Mouse (Mus musculus): ENCODE results near the gene Spata17.

Gene Spata17

DNA sequence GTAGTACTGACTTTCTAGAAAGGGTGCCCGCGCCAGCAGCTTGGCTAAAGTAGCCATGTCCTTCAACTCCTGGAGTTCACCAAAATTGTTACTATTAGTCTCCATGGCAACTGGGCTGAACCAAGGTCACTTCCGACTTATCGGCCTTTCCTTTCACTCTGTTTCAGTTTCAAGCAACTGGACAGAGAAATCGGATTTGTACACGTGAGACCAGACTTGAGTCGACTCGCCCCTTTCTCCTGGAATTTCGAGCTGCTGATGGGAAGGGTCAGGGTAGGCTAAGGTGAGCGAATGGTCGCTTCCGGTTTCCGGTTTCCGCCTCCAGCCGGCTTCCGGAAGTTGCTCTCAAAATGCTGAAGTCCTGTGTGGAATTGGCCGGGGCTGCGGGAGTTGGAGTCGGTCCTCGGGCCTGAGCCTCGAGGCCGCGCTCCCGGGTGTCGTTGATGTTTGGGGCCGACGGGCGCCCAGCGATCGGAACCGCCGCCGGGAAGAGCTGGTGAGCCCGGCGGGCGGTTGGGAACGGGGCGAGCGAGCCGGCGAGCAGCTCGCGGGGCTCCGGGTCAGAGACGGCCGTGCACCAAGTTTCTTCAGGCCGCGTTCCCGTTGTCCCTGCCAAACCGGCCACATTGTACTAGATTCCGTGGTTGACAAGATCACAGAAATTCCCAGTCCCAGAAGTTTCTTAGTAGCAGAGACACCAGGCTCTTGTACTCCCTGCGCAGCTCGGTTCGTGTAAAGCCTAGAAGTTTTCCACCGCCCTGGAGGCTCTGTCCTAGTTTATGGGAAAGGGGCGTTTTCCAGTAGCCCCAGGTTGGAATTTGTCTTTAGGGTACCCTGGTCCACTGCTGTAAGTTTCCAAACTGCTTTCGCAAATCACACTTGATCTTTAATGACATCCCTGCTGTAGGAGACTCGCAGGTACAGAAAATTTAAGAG lies at the start of gene Spata17, which contains the start of gene Gpatch2:
Spata17 (minus strand) TSS at position 285 of the 936 bp plus-strand sequence.
Gpatch2 (plus strand) TSS at position 328 of the 936 bp plus-strand sequence.
- peak; percentile 57 for DNase-seq (ENCODE audit: low spot score)

DNA sequence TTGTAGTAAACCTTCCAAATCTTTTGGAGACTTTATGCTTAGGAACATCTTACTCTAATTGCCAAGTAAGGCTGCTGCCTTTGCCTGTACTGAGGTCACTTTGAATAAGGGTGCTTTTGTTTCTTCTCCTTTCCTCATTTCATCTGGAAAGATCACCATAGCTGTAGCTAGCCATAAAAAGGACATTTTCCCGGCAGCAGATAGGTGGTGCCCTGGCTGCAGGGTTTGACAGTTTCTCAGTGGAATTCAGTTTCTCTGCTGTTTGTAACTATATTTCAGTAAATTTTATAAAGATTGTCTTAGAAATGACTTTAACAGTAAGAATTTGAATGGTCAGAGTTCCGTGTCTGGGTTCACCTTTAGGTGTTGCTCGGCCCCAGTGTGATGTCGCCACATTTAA lies 43.5 kb upstream of the Spata17 start:
- DNase-seq (ENCODE audit: low spot score): no peak

DNA sequence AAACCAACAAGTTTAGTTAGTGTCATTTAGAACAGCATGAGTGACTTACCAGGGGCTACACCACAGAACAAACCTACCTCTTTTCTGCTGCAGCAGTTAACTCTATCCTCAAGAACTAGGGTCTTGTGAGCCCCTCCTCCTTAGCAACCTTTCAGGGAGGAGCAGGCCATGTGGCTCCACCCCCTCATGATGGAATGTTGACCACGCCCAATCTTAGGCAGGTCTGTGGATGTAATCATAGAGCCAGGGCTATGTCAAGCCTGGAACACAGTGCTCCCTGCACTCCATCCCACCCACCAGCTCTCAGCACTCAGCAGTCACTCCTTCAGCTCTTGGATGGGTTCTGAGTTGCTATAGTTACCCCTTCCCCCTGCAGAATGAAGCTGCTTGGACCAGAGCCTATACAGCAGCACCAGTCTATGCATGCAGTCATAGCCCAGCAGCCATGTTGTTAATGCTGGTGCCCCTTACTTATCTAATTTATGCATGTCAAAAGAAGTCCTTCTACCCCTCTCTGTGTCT lies 35.5 kb upstream of the Spata17 start:
- no peak for DNase-seq (ENCODE audit: low spot score)

DNA sequence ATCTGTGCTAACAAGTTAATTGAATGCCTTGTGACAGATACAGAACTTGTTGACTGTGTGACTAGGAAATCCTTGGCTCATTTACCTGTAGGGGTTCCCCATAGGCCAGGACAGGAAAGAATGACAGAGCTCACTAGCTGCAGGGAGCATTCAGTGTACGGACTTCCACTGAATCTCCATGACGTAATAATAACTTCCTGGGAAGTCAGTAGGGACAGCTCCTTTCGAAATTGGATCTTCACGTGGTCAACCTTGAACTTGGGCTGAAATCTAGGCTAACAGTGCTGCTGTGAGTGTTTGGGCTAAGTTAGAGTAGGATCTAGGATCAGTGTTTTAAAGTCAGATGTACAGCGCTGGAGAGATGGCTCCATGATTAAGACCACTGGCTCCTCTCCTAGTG lies 29.5 kb upstream of the Spata17 start:
- DNase-seq (ENCODE audit: low spot score): no peak

DNA sequence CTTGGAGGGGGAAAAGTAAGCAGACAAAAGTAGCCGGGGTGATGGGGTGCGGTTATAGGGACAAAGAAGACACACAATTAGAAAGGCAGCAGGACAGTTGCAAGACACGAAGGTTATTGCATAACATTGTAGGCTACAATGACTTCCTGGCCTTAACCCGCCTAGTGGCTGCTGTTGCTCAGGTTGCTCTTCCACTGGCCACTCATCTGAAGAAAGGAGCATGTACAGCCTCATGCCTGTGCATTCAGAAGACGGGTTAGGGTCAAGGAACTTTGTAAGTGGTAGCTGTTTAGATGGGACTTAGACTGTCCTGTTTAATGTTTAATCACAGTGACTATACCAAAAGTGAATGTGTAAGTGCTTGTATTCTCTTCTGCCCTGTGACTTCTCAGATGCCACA lies 26.1 kb upstream of the Spata17 start:
- DNase-seq (ENCODE audit: low spot score): no peak

DNA sequence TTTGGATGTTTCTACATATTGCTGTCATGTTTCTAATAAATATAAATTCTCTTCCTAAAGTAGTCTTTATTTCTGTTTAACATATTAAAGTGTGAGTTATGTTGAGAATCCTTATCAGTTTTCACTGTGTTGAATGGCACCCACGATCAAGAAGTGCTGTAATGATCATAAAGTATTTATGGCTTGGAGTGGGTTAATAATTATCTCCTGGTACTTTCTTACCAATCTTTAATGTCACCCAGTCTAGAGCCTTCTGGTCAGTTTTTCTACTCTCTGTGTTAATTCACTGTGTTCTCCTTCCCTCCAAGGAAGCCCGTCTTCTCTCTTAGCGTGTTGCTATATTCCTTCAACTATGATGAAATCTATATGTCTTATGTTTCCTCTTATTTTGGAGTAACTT lies 25.0 kb upstream of the Spata17 start:
- no peak for DNase-seq (ENCODE audit: low spot score)

DNA sequence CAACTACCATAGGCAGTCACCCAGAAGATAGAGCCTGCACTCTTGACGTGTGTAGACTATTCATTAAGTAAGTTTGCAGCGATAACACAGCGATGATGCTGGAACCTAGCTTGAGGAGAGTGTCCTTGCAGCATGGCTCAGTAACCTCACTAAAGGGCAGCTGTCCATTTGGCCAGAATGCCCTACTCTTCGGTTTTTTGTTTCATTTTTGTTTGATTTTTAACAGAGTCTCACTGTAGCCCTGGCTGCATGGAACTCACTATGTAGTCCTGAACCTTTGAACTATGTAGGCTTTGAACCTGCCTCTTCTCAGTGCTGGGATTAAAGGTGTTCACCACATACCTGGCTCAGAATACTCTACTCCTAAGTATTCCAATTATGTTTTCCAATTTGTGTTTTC lies 22.8 kb upstream of the Spata17 start:
- no peak for DNase-seq (ENCODE audit: low spot score)

DNA sequence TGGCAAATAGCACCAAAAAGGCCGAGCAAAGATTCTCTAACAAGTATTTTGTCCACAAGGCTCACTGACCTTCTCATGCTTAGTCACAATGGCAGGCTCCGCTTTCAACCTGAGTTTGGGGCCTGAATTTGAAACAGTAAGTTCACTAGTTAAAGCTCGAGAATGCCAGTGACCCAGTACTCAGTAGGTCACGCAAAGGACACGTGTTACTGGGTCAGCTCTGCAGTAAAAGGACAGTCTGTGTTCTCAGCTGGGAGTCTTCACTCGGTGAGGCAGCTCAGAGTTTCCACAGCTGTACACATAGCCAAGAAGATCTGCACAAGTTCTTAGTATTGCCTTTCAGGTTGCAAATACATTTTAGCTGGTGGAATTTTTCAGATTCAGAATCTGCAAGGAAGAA lies 21.0 kb upstream of the Spata17 start:
- DNase-seq (ENCODE audit: low spot score): no peak

DNA sequence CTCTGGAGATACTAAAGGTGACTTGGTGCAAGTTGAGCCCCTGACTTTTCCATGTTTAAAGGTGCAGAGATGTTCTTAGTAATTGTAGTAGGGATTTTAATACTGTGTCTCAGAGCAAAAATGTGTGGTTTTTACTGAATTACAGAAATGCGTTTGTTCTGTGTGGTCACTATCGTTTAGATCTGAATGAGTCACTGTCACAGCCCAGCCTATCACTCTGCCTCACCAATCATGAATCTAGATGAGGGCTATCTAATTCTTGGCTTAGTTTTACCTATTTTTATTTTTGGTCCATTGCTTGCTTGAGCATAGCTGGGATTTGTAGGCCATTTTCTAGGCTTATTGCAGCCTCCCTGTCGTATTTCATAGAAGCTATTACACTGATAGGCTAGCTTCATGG lies 19.9 kb upstream of the Spata17 start:
- DNase-seq (ENCODE audit: low spot score): no peak

DNA sequence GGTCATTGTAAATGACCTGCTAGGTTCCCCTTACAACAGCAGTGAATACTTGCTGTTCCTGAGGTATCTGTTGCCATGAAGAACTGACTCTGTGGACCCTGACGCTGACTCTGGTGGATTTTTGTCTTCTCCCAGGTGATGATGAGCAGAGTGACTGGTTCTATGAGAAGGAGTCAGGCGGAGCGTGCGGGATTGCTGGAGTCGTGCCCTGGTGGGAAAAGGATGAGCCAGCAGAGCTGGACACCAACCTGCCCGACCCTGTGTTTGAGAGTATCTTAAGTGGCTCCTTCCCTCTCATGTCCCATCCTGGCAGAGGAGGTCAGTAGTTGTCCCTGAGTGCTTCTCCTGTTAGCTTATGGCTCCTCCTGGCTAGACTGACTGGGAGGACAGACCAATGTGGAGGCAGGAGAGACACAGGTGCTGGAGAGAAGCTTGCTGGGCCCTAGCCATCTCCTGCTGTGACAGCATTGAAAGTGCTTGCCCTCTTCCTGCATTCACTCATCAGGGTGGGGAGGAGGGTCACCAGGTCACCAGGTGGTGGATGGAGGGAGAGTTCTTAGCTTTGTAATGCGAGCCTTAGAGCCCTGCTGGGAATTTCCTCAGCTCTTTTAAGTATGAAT lies 17.8 kb upstream of the Spata17 start:
- no peak for DNase-seq (ENCODE audit: low spot score)

DNA sequence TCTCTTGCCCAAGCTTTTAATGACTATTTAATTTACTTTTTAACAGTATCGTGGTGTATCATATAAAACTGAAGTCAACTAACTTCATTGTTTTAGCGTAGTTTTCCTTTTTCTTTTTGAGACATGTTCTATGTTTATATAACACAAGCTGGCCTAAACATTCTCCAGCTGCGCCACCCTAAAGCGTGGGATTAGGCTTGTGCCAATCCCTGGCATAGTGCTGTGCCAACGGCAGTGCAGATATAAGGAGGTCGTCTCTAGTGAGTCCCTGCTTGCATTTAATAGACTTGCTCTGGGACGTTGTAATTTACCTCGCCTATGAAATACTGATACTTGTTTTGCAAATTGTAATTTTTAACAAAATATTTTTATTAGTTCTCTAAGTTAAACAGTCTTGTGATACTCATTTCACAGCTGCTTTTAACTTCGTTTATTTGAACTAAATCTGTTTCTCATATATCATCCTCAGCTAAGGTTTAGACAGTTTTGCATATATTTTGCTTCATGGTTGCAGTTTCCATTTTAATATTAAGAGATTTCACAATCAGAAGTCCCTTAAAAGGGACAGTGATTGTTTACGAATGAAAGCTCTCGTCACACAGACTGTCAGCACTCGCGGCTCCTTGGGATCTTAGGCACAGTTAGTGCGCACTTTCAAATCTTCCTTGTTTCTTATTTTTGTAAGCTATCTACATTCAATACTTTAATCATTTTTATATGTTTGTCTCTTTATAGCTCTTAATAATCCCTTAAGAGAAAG lies 17.1 kb upstream of the Spata17 start:
- no peak for DNase-seq (ENCODE audit: low spot score)

DNA sequence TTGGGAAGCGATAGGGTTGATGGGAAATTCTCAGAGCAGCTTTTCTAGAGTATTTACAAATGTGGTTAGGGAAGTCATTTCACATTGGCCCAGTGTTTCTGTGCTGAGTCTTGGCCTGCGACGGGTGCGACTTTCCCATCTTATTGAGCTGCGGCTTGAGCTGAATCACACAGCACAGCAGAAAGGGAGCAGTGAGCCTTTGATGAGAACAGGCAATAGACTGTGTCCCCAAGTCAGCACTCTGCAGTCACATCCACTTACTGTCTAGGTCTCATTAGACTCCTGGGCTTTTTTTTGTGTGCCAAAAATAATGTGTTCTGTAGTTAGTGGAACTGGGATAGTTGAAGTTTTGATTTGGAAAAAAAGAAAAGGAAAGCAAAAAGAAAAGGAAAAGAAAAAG lies 15.0 kb upstream of the Spata17 start:
- DNase-seq (ENCODE audit: low spot score): no peak

DNA sequence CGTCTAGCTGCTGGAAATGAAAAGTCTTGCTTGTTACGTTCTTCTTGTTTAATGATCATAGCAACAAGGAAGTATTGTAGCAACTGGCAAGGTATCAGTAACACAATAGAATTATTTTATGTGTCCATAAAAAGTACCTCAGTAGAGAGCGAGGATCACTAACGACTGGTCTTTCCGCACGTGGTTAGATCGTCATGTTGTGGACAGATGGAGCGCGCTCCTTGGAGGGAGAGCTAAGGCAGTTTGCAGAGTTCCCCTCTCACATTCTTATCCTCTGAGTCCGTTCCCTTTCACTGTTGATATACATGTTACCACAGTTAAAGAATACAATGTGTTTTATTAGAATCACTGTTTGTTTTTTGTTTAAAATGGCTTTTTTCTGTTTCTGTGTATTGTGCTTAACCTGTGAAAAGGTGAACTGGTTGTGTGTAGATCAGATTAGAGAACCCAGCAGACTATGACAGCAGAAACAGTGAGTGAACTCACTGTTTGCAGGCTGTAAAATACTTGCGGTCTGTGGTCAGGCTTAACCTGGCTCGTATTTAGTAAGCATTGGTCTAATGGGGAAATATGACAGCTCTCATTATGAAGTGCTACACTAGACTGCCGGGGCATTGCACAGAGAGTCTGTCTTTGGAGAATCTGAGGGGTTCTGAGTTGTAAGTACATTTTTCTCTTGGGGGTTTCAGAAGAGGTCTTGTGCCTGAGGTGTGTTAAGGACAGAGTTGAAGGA lies 13.3 kb upstream of the Spata17 start:
- DNase-seq (ENCODE audit: low spot score): no peak

DNA sequence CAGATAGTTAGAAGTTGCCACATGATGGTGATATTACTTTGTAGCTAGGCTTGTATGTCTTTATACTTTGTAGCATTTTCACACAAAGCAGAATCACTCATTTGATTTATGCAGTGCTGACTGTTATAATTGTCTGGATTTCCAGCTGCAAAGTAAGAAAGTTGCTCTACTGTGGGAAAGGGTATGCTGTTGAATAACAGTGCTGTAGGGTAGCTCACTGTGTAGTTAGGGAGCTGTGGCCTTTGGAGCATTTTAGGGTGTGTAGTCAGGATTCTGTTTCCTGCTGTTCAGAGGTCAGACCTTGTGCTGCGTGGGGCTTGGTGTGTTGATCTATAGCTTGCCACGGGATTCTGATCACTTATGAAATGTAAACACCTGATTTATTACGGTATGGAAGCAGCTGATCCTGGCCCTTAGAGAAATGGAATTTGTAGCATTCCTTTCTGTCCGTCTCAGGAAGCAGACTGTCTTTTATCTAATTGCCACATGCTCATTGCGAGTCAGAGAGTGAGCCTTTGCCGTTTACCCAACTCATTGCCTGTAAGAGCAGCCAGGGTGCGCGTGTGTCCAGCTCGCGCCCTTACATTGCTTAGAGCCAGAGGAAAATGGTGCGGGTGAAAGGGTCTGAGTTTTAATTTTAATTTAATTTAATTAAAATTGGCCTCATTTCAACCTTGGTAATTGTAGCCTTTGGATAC lies 11.2 kb upstream of the Spata17 start:
- DNase-seq (ENCODE audit: low spot score): no peak

DNA sequence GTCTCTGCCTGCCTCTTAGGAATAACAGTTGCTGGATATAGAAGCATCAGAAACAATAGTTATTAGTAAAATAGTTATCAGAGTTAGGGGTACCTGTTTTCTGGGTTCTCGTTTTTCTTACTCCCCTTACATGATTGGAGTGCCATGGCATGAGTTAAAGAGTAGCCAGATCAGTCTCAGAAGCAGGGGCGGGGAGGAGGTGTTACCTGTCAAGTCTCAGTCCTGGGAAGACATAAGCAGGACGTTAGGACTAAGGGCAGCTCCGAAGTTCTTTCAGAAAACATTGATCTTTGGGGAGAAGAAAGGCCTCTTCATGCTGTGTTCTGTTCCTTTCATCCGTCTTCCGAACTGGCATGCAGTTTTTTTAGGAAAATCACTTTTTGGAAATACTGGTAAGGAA lies 5.5 kb upstream of the Spata17 start:
- DNase-seq (ENCODE audit: low spot score): no peak

DNA sequence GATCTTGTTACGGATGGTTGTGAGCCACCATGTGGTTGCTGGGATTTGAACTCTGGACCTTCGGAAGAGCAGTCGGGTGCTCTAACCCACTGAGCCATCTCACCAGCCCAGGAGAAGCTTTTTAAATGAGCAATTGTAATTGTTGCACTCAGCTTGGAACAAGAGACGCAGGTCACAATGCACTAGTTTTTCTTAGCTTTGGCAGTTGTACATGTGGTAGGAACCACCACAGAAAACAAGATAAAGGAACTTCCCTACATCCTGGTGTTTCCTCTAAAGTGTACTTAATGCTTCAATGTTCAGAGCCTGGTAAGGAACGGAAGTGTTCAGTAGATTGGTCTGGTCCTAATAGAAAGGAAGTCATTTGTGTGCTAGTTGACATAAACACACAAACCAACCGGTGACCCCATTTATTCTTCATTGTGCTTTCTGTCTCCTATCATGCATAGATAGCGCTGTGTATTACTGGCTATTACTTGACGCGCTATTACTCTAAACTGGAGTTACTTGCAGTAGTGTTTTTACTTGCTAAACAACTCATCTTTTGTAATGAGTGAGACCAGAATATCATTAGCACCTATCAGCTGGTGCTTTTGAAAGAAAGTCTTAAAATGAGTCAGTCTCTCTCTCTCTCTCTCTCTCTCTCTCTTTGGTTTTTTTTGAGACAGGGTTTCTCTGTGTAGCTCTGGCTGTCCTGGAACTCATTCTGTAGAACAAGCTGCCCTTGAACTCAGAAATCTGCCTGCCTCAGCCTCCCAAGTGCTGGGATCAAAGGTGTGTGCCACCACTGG lies 1.6 kb upstream of the Spata17 start:
- no peak for DNase-seq (ENCODE audit: low spot score)

DNA sequence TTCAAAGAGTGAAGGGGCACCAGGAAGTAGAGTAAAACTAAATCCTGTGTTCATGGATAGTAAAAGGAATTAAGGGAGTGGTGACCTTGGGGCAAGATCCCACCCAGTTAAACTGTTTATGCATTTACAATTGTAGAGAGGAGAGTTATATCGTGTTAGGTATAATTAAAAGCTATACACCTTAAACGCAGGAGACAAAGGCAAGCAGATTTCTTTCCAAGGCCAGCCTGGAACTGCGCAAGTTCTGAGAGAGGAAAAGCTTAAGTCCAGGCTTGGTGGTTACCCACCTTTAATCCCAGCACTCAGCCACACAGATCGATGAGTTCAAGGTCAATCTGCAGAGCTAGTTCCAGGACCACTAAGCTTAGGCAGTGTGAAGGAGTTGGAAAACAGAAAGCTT lies 4.5 kb downstream of the Spata17 start:
- no peak for DNase-seq (ENCODE audit: low spot score)

DNA sequence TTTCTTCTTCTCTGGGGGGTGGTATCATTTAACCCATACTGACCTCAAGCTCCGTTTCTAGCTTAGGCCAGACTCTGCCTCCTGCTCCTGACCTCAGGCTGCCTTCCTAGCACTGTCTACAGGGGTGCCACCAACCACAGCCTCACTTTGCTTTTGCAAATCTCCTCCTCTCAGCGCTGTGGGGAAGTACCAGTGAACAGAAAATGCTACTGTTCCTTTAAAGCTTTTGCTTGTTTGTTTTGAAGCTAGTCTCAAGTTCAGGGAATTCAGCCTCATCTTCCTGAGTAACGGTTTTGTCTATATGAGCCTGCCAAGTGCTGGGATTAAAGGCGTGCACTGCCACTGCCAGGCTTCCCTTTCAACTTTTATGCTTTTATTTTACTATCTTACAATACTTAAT lies 5.8 kb downstream of the Spata17 start:
- no peak for DNase-seq (ENCODE audit: low spot score)

DNA sequence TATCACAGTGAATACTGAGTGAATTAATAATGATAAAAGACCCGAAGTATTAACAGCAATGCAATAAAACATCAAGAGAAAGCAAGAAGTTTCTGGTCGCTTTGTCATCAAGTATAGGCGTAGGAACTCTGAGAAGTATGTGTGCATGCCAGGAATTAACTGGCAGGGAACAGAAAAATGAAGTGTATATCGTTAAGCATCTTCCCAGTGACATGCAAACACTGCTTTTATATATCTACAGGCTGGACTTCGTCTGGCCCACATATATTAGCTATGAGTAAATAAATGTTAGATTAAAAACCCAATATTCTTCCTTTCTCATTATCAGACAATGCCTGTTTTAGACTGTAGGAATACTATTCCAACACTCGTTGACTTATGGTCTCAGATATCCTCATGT lies 9.8 kb downstream of the Spata17 start:
- DNase-seq (ENCODE audit: low spot score): no peak

DNA sequence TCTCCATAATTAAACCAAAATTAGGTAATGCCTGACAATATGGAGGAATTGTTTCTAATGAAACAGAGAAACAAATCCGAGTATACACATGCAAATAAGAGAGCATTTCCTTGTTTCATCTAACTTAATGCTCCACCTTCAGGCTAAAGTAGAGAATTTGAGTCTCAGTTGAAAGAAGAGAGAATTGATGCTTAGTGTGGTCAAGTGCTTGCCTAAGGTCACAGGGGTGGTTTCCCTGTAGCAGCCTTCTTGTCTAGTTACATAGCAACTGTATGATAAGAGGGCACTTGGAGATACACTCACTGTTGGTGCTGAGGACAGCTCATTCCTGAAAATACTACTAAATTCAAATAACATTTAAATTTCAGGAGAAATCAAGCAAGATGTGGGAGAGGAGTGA lies 36.7 kb downstream of the Spata17 start:
- no peak for DNase-seq (ENCODE audit: low spot score)

All from ovary, postnatal 10 days (tissue).